Mouse (Mus musculus) ES-Bruce4 (cell line): ENCODE data around the gene Rxrb.

Source experiments
- CTCF ChIP-seq: IDR thresholded peaks from one replicate; pipeline ENCODE4 v1.8.1; 2011; ENCODE audit warnings: low read depth, low read length
- EP300 ChIP-seq: IDR thresholded peaks from 2 replicates; pipeline ENCODE4 v1.6.1; 2011; ENCODE audit warnings: low read depth, low read length; ENCODE audit not compliant: insufficient read depth
- POLR2A ChIP-seq: IDR thresholded peaks from one replicate; pipeline ENCODE4 v1.8.1; 2011; ENCODE audit warnings: low read length; ENCODE audit not compliant: insufficient read depth

DNA sequence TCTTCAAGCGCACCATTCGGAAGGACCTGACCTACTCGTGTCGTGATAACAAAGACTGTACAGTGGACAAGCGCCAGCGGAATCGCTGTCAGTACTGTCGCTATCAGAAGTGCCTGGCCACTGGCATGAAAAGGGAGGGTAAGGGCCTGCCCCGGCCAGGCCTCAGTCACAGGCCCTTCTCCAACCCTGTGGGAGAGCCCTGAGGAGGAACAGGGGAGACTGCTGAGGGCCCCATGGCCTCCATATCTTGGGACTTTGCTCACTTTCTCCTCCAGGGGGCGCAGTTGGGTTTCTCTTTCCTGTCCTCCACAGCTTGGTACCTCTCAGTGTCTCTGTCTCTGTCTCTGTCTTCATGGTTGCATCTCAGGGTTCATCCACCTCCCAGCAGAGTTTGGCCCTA, 2.5 kb downstream of the Rxrb start:
- TF ChIP-seq CTCF: peak; percentile 67
- TF ChIP-seq POLR2A: no peak
- no peak for TF ChIP-seq EP300
